Mouse (Mus musculus) kidney, postnatal 4 days (tissue): ENCODE measurements around the gene Tmem62.
A peak's percentile ranks its signal among the peaks of the same experiment; 100 is the strongest.
"Not testable (repeated sequence)": the region's sequence is repeated elsewhere in the genome, so short reads cannot be mapped to it uniquely, and the experiment has no call there.

Experiments used
- DNase-seq, 2 experiments: peaks; one replicate each; pipeline ENCODE4 v3.0.0; 2021; ENCODE audit warnings: mixed read lengths in 2 of 2

The Tmem62 gene

DNA sequence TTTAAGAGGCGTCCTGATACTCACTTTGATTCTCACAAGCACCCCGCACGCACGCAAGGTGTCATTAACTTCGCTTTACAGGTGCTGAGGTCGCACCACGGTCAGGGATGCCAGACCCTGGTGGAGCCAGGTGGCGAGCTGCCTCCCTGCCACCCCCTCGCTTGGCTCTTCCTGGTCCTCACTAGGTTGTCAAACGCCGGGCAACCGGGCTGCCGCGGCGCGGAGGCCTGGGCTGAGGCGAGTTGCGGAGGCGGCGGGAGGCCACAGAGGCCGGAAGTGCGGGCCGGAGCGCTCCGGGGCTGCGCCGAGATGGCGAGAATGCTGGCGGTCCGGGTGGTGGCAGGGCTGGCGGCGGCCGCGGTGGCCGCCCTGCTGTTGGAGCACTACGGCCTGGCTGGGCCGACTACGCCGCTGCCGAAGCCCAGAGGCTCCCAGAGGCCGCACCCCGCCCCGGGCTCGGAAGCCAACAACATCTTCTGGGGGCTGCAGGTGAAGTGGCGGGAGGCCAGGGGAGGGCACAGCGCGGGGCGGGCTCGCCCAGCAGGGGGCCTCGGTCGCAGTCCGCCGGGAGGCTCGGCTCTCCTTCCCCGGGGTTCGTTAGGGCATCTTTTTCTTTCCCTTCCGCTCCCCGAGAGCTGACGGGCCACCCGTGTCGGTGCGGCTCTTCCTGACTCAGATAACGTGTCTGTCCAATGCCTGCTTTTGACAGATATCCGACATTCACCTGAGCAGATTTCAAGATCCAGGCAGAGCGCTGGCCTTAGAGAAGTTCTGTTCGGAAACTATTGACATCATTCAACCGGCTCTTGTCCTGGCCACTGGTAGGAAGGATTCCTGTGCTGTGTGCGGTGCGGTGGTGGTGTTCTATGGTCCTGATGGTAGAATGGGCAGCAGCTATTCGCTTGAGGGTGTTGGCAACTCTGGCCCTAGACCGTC lies at the start of gene Tmem62:
Tmem62 (plus strand) TSS at position 28 of the 936 bp plus-strand sequence.
- peak; percentile 77 to 84 for DNase-seq

DNA sequence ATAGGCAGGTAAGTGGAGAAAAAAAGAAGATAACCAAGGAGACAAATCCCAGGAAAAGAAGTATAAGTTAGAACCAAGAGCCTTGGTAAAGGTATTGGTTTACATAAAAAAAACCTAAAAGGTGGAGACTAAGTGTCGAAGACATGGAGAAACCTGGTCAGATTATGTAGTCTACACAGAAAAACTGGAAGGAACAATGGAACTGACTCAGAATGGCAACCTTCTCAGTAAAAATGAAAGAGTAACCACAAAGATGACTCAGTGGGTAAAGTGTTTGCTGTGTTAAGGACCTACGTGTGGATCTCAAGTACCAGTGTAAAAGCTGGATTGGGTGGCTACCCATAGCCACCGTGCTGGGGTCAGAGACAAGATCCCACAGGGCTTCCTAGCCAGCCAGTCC lies 43.8 kb upstream of the Tmem62 start:
- no peak for DNase-seq

DNA sequence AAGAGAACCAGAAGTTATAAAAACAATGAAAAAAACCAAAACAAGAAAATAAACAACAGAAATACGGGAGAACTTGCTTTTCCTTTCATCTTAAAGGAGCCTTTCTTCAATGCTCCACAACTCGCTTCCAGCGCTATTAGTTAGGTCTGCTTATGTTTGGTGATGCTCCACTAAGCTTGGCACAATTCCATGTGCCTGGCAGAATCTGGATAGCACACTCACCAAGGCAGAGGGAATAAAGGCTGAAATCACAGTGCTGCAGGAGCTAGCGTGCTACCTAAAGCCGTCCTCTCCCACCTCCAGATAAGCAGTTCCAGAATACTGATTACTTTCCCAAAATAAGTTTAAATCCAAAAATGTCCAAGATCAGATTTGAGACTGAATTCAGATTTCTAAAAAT lies 25.6 kb upstream of the Tmem62 start:
- peak; percentile 7 to 32 for DNase-seq

DNA sequence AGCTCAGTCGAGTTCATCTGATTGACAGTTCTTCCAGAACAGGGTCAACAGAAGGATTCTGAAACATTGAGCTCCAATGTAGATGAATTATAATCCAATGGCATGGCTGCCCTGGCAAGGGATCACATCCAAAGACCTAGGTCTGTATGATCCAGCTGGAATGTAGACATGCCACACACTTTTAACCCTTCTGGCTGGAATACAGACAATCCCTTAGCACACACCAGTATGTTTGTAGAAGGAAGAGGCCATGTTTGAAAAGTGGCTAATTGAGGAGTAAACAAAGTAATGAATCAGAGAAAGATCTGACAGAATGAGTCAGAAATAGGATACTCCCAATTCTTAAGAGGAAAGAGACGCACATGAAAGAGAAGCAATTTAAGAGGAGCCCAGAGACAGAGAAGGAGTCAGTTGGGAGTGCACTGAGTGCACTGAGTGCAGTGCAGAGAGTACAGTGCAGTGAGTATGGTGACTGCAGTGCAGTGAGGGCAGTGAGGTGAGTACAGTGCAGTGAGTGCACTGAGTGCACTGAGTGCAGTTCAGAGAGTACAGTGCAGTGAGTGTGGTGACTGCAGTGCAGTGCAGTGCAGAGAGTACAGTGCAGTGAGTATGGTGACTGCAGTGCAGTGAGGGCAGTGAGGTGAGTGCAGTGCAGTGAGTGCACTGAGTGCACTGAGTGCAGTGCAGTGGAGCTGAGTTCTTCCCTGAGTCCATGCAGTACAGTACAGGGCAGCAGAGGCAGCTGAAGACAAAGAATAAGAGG lies 24.5 kb upstream of the Tmem62 start:
- no peak for DNase-seq

DNA sequence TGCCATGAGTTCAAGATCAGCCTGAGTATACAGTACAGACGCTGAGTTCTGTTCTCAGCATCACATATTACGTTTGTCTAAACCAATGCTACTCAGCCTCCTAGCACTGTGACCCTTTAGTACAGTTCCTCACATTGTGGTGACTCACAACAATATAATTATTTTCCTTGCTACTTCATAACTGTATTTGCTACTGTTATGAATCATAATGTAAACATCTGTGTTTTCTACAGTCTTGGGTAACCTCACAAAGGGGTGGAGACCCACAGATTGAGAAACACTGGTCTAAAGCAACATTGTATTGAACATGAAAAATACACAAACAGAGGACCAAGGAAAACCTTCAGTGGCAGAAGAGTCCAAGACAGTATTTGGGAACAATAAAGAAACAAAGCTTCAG lies 17.5 kb upstream of the Tmem62 start:
- no peak for DNase-seq

DNA sequence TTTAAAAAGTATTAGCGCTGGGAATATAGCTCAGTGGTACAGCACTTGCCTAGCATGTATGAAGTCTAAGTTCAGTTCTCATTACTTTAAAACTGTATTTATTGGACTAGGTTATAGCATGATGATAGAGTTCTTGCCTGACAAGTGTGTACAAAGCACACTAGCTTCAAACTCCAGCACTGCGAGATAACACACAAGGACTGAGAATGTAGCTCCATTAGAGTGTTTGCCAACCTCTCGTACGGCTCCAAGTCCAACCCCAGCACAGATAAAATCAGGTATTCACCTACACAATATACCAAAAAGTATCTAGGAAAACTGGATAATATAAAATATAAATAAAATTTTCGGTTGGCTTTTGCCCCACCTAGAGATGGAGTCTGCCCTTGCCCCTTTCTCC lies 17.0 kb upstream of the Tmem62 start:
- DNase-seq = no peak

DNA sequence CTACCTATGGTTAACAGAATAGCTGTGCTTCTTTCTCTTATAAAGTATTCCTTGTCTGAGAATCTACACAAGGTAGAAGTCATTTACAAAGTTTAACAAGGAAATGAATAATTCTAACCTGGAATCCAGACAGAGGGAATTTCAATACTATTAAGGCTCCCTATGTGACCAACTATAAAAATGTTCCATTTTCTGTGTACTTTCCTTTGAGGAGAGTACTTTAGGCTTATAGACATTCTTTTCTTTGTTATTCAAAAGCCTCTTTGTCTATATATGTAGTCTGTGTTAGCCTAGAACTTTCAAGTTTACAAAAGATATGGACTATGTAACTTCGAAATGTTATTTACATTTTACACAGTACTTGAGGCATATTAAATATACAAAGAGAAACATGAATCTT lies 16.6 kb upstream of the Tmem62 start:
- no peak for DNase-seq

DNA sequence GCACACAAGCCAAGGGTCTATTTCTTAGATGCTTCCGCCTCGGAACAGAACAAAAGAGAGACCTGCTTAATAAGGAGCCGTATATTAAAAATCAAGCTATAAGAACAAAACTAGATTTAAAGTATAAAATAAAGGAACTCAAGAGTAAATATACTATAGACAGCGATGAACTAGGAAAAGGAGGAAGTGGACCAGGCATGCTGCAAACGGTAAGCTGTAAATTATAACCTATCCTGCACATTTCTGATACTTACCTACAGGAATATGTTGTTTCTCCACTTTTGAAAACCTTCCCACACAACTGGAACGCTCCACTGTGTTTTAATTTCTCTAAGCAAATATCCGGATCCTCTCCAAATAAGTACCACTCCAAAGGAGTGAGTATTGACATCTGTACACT lies 13.7 kb upstream of the Tmem62 start:
- no peak for DNase-seq

DNA sequence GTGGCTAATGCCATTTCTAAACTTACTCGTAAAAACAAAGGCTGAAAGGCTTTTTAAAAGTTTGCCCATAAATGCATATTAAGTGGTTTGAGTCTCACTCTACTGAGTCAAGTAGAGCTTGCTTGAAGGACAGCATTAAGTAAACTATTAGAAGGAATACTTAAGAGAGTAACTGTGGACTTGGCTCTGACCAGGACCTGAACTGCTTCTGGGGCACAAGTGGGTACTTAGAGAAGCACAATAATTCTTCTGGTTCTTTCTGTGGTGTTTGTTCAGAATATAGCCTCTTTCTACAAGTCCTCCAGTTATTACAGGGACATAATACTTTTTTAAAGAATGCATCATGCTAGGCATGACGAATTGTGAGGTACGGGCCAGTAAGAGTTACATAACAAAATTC lies 11.3 kb upstream of the Tmem62 start:
- no peak for DNase-seq

DNA sequence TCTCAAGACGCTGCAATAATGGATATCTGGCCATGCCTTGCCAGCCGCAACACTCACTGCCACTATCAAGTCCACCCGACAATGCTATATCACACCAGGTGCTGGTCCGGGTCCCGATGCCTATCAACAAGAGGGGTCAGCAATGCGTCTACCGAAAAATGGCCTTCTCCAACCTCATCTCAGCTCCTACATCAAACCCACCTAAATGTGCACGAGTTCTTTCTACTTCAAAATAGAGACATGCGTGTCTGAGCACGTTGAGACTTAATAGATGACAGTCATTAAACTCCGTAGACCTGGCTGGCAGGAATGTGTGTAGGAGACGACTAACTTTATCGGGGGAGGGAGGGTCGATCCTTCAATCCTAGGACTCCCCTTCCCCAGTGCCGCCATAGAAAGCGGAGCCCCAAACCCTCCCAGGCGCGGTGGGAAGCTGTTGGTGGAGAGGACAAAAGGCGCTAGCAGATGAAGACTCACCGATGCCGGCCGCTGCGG lies 6.7 kb upstream of the Tmem62 start:
- DNase-seq = peak in 1 of 2 experiments; percentile 11

DNA sequence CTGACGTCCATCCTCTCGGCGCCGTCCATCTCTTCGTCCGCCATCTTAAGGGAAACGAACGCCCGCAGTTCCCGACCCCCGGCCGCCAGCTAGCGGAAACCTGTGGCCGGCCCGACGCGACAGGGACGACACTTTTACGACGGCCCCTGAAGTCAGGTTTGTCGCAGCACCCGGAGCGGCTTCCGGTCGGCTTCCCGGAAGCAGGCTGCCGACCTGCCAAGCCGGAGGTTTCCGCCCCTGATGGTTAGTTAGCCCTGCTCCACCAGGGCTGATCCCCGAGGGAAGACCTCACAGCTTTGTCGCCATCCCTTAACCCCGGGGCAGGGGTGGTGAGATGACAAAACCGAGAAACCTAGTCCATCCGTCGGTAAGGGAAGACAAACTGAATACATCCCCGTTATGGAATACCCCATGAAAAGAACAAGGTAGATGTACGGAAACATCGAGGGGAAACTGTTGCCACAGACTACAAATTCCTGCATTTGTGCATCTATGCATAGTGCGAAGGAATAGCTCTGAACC lies 6.2 kb upstream of the Tmem62 start, which contains the start of gene Ubr1:
Ubr1 (minus strand) TSS at position 157 of the 522 bp plus-strand sequence.
- peak; percentile 88 to 94 for DNase-seq

DNA sequence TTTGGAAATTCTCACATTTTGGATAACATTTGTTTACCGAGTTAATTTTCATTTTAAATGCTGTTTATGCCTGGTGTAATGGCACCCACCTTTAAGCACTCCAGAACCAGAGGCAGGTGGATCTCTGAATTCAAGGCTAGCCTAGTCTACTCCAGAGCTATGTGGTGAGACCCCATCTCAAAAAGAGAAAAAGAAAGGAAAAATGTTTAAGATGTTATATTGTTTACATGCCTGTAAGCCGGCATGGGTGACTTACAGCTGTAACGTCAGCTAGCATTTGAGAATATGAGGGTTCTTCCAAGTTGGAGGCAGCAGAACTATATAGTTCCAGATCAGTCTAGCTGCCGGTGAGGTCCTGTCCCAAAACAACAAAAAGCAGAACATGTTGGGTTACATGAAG lies 5.1 kb upstream of the Tmem62 start:
- no peak for DNase-seq

DNA sequence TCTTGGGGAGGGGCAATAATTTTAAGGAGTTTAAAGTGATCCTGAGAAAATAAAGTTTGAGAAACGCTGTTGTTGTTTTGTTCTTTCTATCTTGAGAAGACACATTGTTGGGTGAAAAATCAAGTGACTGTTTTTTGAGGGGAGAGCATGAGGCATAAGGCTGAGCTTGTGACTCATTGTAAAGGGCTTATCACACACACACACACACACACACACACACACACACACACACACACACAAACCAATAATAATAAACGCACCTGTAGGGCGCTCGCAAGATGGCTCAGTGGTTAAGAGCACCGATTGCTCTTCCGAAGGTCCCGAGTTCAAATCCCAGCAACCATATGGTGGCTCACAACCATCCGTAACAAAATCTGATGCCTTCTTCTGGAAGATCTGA lies 4.6 kb upstream of the Tmem62 start:
- not testable (repeated sequence) for DNase-seq

DNA sequence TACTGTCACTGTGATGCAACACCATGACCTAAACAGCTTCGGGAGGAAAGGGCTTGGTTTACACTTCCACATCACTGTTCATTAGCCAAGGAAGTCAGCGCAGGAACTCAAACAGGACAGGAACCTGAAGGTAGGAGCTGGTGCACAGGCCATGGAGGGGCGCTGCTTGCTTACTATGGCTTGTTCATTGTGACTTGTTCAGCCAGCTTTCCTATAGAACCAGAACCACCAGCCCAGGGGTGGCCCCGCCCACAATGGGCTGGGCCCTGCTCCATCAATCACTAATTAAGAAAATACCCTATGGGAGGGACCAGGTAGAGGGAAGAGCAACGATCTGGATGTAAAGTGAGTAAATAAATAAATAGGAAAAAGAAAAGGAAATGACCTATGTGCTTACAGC lies 3.9 kb upstream of the Tmem62 start:
- DNase-seq = peak; percentile 31 to 54

DNA sequence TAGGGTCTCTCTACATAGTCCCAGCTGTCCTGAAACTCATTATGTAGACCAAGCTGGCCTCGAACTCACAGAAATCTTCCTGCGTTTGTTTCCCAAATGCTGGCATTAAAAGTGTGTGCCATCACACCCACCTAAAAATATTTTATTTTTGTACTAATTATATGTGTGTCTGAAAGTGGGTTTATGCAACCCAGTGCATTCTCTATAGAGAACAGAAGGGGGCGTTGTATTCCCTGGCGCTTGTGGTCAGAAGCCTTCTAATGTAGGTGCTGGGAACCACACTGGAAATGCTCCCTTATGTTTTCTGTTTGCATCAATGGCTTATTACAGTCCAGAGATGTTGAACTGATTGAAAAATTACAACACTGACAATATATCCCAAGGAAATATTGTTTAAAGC lies 509 bp upstream of the Tmem62 start:
- DNase-seq = no peak

DNA sequence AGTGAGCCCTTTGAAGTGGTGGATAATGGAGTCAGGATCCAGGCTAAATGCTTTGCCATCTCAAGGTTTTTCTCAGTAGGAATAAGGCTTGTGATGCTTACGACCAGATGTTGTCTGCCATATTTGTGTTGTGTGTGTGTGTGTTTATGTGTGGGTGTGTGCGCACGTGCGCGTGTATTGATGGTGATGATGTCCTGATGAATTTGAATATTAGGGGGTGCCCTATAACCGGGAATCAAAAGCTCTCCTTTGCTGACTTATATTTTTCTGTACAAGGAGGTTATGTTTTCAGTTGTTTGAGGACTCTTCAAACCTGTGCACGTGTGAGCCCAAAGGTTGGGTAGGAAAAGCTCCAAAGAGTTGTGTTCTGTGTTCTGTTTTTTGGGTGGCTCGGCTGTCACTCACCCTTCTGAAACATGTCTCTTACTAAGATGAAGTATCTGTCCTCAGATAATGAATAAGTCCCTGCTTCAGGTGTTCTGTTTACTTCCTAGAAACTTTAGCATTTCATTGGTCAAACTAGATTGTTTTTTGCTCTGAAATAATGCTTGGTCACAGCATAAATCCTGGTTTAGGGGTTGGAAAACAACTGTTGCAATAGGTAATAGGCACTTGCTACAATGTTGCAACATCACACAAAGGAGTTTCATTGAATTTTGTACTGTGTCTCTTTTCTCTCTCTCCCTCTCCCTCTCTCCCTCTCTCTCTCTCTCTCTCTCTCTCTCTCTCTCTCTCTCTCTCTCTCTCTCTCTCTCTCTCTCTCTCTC lies 1.3 kb downstream of the Tmem62 start:
- DNase-seq = no peak

DNA sequence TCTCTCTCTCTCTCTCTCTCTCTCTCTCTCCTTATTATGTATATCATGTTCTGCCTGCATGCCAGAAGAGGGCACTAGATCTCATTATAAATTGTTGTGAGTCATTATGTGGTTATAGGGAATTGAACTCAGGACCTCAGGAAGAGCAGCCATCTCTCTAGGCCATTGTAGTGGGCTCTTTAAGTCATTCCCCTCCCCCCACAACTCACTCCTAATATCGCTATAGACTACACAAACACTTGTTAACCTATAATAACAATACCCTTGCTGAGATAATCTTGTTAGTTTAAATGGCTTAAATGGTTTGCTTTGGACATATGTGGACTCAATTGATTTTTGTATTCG lies 1.8 kb downstream of the Tmem62 start:
- no peak for DNase-seq

DNA sequence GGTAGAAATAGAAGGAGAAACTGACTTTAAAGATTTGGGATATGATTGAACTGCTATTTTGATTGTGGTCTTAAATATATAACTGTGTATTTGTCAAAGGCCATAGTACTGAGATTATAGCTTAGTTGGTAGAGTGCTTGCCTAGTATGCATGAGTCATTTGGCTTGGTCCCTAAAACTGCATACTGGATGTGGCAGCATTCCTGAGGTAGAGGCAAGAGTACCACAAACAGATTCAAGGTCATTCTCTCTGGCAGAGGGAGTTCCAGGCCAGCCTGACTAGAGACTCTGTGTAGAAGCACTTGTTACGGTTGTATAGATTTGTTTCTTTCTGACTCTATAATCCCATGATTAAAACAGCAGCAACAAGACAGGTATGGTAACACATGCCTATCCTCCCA lies 3.0 kb downstream of the Tmem62 start:
- no peak for DNase-seq

DNA sequence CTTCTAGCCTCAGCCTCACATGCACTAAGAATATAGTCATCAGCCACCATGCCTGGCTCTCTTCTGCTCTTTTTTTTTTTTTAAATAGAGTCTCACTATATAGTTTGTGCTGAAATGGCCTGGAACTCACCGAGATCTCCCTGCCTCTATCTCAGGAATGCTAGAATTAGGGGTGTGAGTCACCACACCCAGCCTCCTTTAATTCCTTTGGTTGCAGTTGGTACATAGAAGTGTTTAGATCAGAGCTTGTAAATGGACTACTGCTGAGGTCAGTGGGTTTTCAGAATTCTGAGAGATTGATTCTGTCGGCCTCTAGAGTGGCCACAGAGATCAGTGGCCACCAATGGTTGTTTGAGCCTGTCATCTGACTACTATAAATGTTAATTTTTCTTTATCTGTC lies 4.0 kb downstream of the Tmem62 start:
- no peak for DNase-seq

DNA sequence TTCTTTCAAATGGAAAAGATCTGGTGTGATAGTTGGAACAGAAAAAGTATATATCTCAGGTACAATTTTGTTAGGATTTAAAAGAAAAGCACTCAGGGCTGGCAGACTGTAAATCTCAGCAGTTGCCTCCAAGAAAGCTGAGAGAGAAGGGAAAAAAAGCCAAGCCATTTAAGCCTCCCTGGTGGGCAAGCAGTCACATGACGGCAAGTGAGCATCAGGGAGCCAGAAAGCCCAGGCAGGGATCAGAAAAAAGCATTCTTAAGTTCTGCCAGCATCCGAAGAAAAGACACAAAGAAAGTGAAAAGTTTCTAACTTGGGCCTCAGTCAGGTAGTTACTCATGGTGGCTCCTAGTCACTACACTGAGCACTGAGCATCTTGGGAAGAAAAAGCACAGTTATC lies 6.8 kb downstream of the Tmem62 start:
- no peak for DNase-seq

DNA sequence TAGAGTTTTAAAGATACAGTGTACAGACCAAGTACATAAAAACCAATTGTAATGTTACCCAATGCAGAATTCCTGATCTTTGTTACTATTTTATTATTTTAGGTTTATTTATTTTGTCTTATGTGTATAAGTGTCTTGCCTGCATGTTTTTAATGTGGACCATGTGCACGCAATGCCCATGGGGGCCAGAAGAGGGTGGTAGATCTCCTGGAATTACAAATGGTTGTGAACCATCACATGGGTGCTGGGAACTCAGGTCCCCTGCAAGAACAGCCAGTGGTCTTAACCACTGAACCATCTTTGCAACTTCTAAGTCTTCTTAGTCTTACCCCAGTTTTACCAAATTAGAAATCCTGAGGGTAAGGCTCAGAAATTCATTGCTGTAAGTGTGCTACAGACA lies 8.4 kb downstream of the Tmem62 start:
- DNase-seq = peak in 1 of 2 experiments; percentile 10

DNA sequence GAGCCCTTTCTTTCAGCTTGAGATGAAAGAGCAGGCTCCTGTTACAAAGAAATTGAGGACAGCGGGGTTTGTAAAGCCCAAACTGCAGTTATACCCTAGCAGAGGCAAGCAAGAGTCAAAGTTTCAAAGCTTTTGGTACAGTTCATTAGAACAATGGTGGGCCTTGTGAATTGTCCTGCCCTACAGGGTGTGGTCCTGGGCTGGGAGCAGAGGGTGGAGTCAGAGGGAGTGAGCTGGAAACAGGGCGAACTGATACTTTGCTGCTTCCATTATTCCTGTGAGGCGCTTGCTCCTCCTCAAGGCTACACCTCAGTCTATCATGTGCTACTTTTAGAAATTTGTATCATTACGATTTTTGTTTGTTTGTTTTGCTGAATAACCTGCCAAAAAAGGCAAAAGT lies 14.4 kb downstream of the Tmem62 start:
- DNase-seq = no peak

DNA sequence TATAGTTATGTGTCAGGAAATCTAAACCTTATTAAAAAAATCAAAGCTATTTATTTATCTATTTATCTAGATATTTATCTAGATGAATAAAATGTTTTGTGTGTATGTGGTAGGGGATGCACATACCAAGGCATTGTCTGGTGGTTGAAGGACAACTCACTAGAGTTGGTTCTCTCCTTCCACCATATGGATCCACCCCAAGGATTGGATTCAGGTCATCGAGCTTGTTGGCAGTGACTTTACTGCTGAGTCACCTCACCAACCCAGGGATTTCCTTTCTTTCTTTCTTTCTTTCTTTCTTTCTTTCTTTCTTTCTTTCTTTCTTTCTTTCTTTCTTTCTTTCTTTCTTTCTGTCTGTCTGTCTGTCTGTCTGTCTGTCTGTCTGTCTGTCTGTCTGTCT lies 19.8 kb downstream of the Tmem62 start:
- not testable (repeated sequence) for DNase-seq
